Mouse (Mus musculus) urinary bladder, adult 18-20 months (tissue): ENCODE data around the gene 2610301B20Rik.

ENCODE experiments used
- DNase-seq, 2 experiments: peaks; one replicate each; pipeline ENCODE4 v3.0.0; 2022; ENCODE audit warnings: low spot score in 2 of 2, mixed read lengths in 2 of 2

2610301B20Rik gene

GRCm38 (mm10) chr4:10911417-10911816, 37.1 kb downstream of the 2610301B20Rik start:
- peak in 1 of 2 experiments; percentile 63 for DNase-seq

- no peak for DNase-seq
Measured at GRCm38 (mm10) chr4:10911909-10912478, 37.7 kb downstream of the 2610301B20Rik start.

GRCm38 (mm10) chr4:10912611-10913301, 38.5 kb downstream of the 2610301B20Rik start:
- DNase-seq, result peak; percentile 78 to 81

- DNase-seq, result no peak
Measured at GRCm38 (mm10) chr4:10913409-10913808, 39.1 kb downstream of the 2610301B20Rik start.

GRCm38 (mm10) chr4:10914766-10915165, 40.5 kb downstream of the 2610301B20Rik start:
- DNase-seq, result no peak

- DNase-seq, result no peak
Measured at GRCm38 (mm10) chr4:10915271-10915670, 41.0 kb downstream of the 2610301B20Rik start.

DNA sequence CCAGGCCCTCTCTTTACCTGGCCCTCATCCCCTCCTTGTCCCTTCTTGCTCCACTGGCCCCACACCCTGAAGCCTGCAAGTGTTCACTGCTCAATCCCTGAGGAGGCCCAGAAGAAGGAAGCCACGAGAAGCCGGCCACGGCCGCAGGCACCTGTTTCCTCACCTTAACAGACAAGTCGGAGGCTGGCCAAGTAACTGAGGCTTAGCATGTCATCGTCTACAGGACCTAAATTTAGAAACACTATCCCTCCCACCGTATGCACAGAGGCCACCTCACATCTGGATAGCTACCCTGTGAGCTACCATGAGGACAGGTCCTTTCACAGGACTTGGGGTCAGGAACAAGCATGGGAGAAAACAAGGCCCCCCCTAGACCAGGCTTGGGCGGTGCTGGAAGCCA, 44.1 kb downstream of the 2610301B20Rik start:
- DNase-seq, result no peak

- no peak for DNase-seq
Measured at GRCm38 (mm10) chr4:10919097-10919496, 44.8 kb downstream of the 2610301B20Rik start.

DNA sequence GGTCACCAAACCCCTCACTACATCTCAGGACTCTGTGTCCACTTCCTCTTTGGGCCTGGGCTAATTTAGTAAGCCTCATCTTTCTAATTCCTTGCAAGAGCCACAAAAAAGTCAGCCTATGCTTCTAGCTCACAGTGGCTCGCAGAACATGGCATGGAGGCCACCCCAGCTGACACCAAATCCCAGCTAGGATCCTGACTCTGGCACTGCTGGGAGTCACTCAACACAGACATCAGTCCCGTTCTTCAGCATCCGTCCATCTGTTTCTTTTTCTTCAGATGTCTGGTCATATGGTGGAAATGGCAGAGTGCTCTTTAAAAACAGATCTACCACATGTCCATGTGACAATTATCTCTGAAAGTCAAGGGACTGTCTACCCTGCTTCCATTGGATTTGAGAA, 45.2 kb downstream of the 2610301B20Rik start:
- DNase-seq, result no peak

- no peak for DNase-seq
Measured at GRCm38 (mm10) chr4:10919987-10920386, 45.7 kb downstream of the 2610301B20Rik start.

DNA sequence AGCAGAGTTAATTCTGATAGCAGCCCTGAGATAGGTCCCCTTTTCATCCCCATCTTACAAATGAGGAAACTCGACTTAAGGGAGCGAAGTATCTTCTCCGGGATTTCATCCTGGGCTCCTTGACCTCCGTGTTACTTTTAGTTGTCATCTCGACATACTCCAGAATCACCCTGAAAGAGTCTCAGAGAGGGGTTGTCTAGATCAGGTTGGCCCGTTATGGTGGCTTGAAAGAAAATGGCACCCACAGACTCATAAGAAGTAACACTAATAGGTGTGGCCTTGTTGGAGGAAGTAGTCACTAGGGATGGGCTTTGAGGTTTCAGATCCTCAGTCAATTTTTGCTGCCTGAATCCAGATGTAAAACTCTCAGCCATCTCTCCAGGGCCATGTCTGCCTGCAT, 46.3 kb downstream of the 2610301B20Rik start:
- DNase-seq, result no peak

DNA sequence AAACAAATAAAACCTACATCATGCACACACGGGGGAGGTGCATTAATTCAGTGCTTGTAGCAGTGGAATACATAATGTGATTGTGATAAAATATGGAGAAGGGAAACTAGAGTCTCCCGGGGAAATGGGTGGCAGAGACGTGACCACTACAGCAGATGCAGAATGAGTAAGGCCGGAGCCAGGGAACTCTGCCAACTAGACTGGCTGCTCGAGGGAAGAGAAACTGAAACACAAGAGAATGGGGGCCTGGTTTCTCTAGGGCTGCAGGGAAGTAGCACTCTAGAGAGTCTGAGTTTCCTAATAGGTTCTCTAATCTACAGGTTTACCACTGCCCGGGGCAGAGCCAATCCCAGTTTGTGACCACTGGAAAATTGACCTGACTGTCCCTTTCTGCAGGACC, 48.9 kb downstream of the 2610301B20Rik start:
- peak in 1 of 2 experiments; percentile 27 for DNase-seq

DNA sequence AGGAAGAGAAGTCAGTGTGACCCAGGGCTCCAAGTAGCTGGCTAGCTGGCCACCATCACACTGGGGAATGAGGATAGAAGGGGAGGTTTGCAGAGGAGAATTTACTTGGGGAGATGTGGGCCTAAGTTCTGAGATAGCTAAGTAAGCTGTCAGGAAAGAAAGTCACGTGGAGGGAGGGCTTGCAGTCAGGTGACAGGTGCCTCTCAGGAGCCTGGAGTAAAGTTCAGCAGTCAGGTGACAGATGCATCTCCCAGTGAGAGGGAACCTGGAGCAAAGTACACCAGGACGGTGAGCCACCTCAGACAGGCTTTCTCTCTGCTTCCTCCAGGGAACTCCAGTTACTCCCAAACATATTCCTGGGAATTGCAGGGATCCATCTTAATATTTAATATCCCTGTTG, 49.8 kb downstream of the 2610301B20Rik start:
- DNase-seq, result no peak

DNA sequence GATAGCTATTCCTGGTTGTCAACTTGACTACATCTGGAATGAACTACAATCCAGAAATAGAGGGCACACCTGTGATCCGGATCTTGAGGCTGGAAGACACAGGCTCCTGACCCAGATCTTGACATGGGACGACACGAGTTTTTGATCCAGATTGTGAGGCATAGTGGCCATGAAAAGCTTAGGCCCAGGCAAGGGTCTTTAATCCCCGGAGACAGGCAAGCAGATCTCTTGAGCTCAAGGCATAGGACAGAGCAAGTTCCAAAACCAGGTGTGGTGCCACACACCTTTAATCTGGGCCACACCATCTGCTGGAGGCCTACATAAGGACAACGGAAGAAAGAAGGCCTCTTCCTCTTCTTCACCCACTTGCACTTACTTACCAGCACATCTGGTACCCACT, 50.2 kb downstream of the 2610301B20Rik start:
- no peak for DNase-seq

- DNase-seq, result no peak
Measured at GRCm38 (mm10) chr4:10926416-10926815, 52.1 kb downstream of the 2610301B20Rik start.

DNA sequence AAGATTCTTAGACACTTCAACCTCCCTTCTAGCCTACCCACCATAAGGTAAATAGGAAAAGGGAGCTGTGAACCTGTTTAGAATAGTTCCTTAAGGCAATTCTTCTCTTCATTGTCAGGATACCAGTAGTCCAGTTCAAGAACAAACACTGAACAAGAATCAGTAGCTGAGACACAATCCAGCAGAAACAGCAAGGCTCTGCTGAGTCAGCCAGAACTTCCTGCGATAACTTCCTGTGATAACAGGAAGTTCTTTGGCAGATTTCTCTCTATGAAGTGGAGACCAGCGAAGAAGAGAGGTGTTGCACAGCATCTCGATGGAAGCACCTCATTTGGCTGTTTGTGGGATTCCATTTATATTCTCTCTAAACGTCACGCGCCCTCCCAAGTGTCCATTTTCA, 53.9 kb downstream of the 2610301B20Rik start:
- no peak for DNase-seq

- no peak for DNase-seq
Measured at GRCm38 (mm10) chr4:10929726-10930125, 55.4 kb downstream of the 2610301B20Rik start.

DNA sequence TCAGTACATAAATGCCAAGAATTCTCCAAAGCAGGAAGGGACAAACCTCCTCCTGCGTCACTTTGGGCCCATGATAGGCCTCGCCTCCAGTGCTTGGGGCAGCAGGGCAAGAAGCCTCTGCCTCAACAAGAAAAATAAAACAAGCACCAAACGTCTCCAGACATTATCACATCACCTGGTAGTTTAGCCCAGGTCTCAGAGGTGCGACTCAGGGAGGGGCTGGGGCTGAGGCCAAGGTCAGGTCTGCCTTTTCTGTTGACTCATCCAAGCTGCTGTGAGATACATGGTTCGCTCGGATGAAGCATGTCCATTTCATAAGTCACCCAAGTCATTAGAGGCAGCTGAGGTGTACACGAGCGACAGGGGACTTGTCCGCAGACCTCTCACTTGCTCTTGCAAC, 56.7 kb downstream of the 2610301B20Rik start:
- no peak for DNase-seq

DNA sequence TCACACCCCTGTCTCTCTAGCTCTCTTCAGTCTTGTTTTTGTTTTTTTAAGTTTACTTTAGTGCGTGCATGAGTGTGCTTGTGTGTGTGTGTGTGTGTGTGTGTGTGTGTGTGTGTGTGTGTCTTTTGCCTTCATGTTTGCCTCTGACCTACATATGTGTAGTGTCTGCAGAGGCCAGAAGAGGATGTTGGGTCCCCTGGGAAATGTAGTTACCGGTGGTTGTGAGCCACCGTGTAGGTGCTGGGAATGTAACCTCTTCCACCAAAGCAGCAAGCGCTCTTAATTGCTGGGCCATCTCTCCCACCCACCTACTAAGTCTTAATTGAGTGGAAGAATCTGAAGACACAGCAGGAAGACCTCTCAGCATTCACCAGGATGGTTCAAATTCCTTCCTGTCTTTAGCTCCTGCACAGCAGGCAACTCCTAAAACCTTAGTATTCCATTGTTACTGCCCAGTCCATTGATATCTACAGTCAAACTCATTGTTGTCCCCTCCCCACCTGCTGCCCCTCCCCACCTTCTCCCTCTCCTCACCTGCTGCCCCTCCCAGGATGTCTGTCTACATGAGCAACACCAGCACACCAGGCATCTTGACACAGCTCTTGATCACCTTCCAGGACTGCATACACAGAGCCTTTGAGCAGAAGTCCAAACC, 57.9 kb downstream of the 2610301B20Rik start:
- DNase-seq, result no peak

DNA sequence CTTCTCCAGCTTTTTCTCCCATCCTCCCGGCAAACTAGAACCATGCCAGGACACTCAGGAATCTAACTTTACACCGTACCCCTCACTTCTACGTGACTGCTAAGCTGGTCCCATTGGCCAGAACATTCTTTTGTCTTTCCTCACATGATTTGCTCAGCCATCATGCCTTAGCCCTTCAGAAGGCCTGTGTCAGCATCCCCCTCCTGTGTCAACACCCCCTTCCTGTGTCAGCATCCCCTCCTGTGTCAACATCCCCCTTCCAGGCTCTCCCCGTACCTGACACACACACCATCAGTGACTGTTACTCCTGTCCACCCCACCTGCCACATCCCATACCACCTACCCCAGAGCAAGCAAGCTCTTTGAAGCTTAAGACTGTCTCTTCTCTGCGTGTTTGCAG, 58.5 kb downstream of the 2610301B20Rik start:
- DNase-seq, result no peak

DNA sequence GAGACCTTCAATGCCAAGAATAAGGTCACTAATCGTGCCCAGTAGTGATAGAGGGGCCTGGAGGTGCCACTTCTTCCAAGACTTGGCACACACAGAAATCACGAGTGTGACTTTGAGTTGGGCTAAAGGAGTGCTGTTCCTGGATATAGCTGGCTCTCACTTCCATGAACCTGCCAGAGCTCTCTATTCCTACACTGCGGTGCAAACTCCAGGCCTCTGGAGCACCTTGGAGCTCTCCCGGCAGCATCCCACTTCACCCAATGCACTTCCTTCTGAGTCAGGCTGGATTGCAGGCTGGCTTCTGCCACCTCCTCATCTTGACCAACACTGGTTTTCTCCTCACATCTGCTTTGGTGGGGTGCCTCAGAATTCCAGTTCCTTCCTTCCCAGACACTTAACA, 62.5 kb downstream of the 2610301B20Rik start:
- DNase-seq, result no peak
